Mouse (Mus musculus): ENCODE measurements around the gene Cdh13. TPM values are rescaled to one million over a fixed set of nuclear protein-coding genes. Genes with fewer than 3 reads are reported as not detected.

The Cdh13 gene
- polyA plus RNA-seq, 1 experiment from 2014 or later = 67.7 TPM

DNA sequence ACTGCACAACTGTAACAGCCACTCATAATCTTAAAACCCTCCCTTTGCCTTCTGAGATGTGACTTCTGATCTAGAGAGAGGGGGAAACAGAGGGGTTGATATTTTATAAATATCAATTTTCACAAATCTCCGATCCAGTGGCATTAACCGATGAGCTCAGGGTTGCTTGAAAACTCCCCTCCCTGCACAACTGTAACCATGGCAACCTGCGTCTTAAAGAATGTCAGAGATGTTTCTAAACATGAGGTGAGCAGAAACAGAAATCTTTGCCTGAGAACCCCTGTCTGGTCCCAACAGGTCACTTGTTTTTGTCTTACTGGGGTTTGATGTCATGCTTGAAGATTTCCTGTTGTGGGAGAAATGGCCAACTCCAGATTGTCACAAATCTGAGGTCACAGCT, 513.6 kb downstream of the Cdh13 start:
- H3K27me3 ChIP-seq (ENCODE audit: control insufficient read depth, insufficient read depth, low read length) = no peaks in the 10 kb centered on the region
- no peaks in the 10 kb centered on the region for H3K4me1 ChIP-seq (ENCODE audit: control insufficient read depth, insufficient read depth, low read length)
- ATAC-seq (replicated peaks; ENCODE audit: extremely low read depth, insufficient read depth, low FRiP score) = no peak
- WGBS = 74% methylated on average over 3 of the region's 3 CpGs
- no peak overlapping the region for H3K4me3 ChIP-seq (ENCODE audit: low read length)
- no peak overlapping the region for H3K4me2 ChIP-seq (ENCODE audit: low read depth, low read length)
- peaks cover 15% of the 10 kb centered on the region for H3K9me3 ChIP-seq (replicated peaks; ENCODE audit: control insufficient read depth, low read length)
- no peak overlapping the region for H3K27ac ChIP-seq (ENCODE audit: low read length)
- H3K36me3 ChIP-seq (ENCODE audit: control insufficient read depth, insufficient read depth) = no peaks in the 10 kb centered on the region
- no peak overlapping the region for H3K9ac ChIP-seq (ENCODE audit: low read length)

DNA sequence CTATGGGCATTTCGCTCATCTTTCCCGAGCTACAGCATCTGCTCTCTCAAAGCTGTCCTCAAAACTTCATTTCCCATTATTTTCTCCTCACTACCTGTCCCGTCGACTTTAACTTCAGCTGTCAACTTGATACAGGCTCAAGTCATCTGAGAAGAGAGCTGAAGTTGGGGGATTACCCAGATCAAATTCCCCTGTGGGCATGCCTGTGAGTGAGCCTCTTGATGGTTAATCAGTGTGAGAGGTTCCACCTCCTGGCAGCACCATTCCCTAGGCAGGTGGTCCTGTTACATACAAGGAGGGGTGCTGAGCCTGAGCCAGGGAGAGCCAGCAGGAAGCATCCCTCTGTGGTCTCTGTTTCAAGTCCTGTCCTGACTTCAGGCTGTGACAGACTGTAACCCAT, 519.6 kb downstream of the Cdh13 start:
- Histone ChIP-seq H3K27me3 (ENCODE audit: control insufficient read depth, insufficient read depth, low read length) (no peaks in the 10 kb centered on the region), H3K4me2 (ENCODE audit: low read depth, low read length) (no peak overlapping the region), H3K9ac (ENCODE audit: low read length) (no peak overlapping the region), H3K36me3 (ENCODE audit: control insufficient read depth, insufficient read depth) (no peaks in the 10 kb centered on the region), H3K27ac (ENCODE audit: low read length) (no peak overlapping the region), H3K9me3 (replicated peaks; ENCODE audit: control insufficient read depth, low read length) (peaks cover 15% of the 10 kb centered on the region), H3K4me3 (ENCODE audit: low read length) (no peak overlapping the region), H3K4me1 (ENCODE audit: control insufficient read depth, insufficient read depth, low read length) (no peaks in the 10 kb centered on the region)
- ATAC-seq (replicated peaks; ENCODE audit: extremely low read depth, insufficient read depth, low FRiP score) = no peak
- WGBS = 84% methylated on average over 4 of the region's 4 CpGs

DNA sequence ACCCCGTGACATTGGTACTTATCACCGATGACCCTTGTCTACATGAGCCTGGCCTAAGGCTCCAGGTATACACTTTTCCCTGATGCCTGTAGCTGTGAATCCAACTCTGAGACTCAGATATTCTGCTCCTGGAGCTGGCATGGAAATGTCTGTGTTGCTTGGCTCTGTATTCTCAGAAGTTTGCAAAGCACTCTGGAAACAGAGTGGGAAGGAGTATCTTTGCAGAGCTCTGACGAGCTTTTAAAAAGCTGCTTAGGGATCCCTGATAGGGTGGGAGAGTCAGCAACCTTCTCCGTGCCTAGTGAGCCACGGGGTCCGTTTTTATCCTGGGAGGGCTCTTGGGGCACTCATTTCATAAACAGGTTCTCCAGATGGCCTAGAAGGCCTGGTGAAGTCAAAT, 526.1 kb downstream of the Cdh13 start:
- WGBS = 65% methylated on average over 6 of the region's 6 CpGs
- no peak overlapping the region for H3K4me2 ChIP-seq (ENCODE audit: low read depth, low read length)
- H3K27ac ChIP-seq (ENCODE audit: low read length) = no peak overlapping the region

DNA sequence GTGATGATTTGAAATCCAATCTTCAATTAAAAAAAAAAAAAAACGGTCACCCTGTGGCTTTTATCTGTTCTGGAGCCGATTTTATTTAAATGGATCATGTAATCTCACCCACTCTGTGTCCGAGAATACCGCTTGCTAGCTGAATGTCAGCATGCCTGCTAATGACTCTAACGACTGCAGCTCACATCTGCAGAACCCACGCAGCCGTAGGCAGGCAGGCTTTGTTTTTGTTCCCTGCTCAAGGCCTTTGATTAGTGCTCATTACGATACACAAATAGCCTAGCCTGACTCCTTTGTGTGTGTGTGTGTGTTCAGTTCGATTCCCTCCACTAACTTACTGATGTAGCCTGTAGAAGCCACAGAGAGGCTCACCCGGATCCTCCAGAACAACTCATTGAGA, 531.5 kb downstream of the Cdh13 start:
- no peaks in the 10 kb centered on the region for H3K9me3 ChIP-seq (replicated peaks; ENCODE audit: control insufficient read depth, low read length)
- H3K4me3 ChIP-seq (ENCODE audit: low read length) = no peak overlapping the region
- no peak for ATAC-seq (replicated peaks; ENCODE audit: extremely low read depth, insufficient read depth, low FRiP score)
- H3K27ac ChIP-seq (ENCODE audit: low read length) = no peak overlapping the region
- H3K27me3 ChIP-seq (ENCODE audit: control insufficient read depth, insufficient read depth, low read length) = no peaks in the 10 kb centered on the region
- H3K4me2 ChIP-seq (ENCODE audit: low read depth, low read length) = no peak overlapping the region
- 74% methylated on average over 10 of the region's 10 CpGs for WGBS
- H3K36me3 ChIP-seq (ENCODE audit: control insufficient read depth, insufficient read depth) = no peaks in the 10 kb centered on the region
- peaks cover 2% of the 10 kb centered on the region; the same call in 1 of the 2 replicates for H3K4me1 ChIP-seq (ENCODE audit: control insufficient read depth, insufficient read depth, low read length)
- H3K9ac ChIP-seq (ENCODE audit: low read length) = no peak overlapping the region

More for the DNA sequence above, 526.1 kb downstream of the Cdh13 start:
- H3K4me1 ChIP-seq (ENCODE audit: control insufficient read depth, insufficient read depth, low read length) = no peaks in the 10 kb centered on the region
- no peak overlapping the region for H3K4me3 ChIP-seq (ENCODE audit: low read length)
- H3K36me3 ChIP-seq (ENCODE audit: control insufficient read depth, insufficient read depth) = no peaks in the 10 kb centered on the region
- H3K9me3 ChIP-seq (replicated peaks; ENCODE audit: control insufficient read depth, low read length) = no peaks in the 10 kb centered on the region
- H3K9ac ChIP-seq (ENCODE audit: low read length) = no peak overlapping the region
- no peak for ATAC-seq (replicated peaks; ENCODE audit: extremely low read depth, insufficient read depth, low FRiP score)
- no peaks in the 10 kb centered on the region for H3K27me3 ChIP-seq (ENCODE audit: control insufficient read depth, insufficient read depth, low read length)

DNA sequence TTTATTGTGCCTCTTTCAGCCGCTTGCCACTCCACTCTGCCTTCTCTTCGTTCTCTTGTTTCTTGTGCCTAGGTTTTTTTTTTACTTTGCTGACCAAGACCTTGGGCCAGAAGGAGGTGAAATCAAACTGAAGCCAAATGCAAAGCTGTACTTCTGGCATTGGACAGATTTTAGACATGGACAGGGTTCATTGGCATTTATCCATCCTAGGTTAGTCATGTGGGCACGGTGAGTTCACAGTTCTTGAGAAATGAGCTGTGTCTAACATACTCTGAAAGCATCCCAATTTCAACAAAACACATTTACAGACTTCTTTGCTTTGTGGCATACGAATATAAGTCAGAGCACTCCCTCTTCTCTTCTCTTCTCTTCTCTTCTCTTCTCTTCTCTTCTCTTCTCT, 543.2 kb downstream of the Cdh13 start:
- Histone ChIP-seq H3K9ac (ENCODE audit: low read length) (no peak overlapping the region), H3K4me3 (ENCODE audit: low read length) (no peak overlapping the region), H3K27ac (ENCODE audit: low read length) (no peak overlapping the region), H3K27me3 (ENCODE audit: control insufficient read depth, insufficient read depth, low read length) (no peaks in the 10 kb centered on the region), H3K9me3 (replicated peaks; ENCODE audit: control insufficient read depth, low read length) (no peaks in the 10 kb centered on the region), H3K36me3 (ENCODE audit: control insufficient read depth, insufficient read depth) (no peaks in the 10 kb centered on the region), H3K4me1 (ENCODE audit: control insufficient read depth, insufficient read depth, low read length) (no peaks in the 10 kb centered on the region), H3K4me2 (ENCODE audit: low read depth, low read length) (no peak overlapping the region)
- no peak for ATAC-seq (replicated peaks; ENCODE audit: extremely low read depth, insufficient read depth, low FRiP score)
- 88% methylated on average over 4 of the region's 4 CpGs for WGBS

DNA sequence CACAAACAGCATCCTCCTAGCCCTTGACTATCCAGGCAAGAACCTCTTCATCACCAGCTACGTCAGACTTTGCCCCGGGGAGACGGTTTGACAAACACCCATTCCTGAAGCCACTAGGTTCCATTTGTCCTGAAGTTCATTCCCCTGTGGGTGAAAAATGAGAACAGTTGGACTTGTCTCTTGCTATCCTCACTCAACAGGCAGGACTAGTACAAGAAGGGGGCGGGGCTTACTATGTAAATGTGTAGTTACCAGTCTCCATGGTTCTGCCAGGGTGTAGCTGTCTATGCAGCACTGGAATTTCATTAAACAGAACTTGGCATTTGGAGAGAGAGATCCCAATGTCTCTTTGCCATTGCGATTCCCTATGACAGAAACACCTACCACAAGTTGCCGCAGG, 544.2 kb downstream of the Cdh13 start:
- Histone ChIP-seq H3K27ac (ENCODE audit: low read length) (no peak overlapping the region), H3K4me2 (ENCODE audit: low read depth, low read length) (no peak overlapping the region), H3K4me3 (ENCODE audit: low read length) (no peak overlapping the region), H3K9ac (ENCODE audit: low read length) (no peak overlapping the region), H3K9me3 (replicated peaks; ENCODE audit: control insufficient read depth, low read length) (no peaks in the 10 kb centered on the region), H3K27me3 (ENCODE audit: control insufficient read depth, insufficient read depth, low read length) (no peaks in the 10 kb centered on the region), H3K36me3 (ENCODE audit: control insufficient read depth, insufficient read depth) (no peaks in the 10 kb centered on the region), H3K4me1 (ENCODE audit: control insufficient read depth, insufficient read depth, low read length) (no peaks in the 10 kb centered on the region)
- no peak for ATAC-seq (replicated peaks; ENCODE audit: extremely low read depth, insufficient read depth, low FRiP score)
- WGBS = 81% methylated on average over 6 of the region's 6 CpGs

DNA sequence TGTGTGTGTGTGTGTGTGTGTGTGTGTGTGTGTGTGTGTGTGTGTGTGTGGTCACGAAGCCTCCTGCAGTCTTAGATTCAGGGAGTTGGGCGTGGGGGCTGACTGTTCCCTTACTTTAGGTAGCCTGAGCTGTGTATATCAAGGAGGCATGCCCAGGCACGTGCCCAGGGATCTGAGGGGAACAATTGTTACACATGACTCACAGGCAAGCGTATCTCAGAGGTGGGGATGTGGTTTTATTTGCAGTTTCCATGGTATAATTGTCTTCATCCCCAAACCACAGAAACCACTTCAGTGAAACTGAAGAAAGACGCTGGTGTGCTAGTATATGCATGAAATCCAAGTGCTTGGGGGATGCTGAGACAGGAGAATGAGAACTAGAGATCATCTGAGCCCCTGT, 546.8 kb downstream of the Cdh13 start:
- Histone ChIP-seq H3K36me3 (ENCODE audit: control insufficient read depth, insufficient read depth) (no peaks in the 10 kb centered on the region), H3K4me2 (ENCODE audit: low read depth, low read length) (no peak overlapping the region), H3K9ac (ENCODE audit: low read length) (no peak overlapping the region), H3K27ac (ENCODE audit: low read length) (no peak overlapping the region), H3K4me1 (ENCODE audit: control insufficient read depth, insufficient read depth, low read length) (no peaks in the 10 kb centered on the region), H3K4me3 (ENCODE audit: low read length) (no peak overlapping the region), H3K9me3 (replicated peaks; ENCODE audit: control insufficient read depth, low read length) (no peaks in the 10 kb centered on the region), H3K27me3 (ENCODE audit: control insufficient read depth, insufficient read depth, low read length) (no peaks in the 10 kb centered on the region)
- ATAC-seq (replicated peaks; ENCODE audit: extremely low read depth, insufficient read depth, low FRiP score) = no peak; the same call in none of the 2 replicates
- 68% methylated on average over 5 of the region's 5 CpGs for WGBS

DNA sequence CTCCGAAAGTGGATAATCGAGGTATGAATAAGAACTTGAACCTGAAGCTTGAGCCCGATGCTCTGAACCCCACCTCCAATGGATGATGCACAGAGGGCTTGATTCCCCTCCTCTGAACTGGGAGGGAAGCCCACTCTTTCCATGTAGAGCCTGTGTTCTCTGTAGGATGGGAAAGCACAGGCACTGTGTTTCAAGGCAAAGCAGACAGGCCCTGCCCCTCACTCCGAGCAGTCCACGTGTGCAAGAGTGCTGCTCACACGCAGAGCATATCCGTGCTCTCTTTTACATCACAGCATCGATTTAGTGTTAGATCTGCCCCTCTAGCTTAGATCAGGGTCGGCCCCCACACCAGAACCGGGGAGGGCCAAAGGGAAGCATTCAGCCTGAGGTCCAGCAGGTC, 547.5 kb downstream of the Cdh13 start:
- Histone ChIP-seq H3K27ac (ENCODE audit: low read length) (no peak overlapping the region), H3K9ac (ENCODE audit: low read length) (no peak overlapping the region), H3K27me3 (ENCODE audit: control insufficient read depth, insufficient read depth, low read length) (no peaks in the 10 kb centered on the region), H3K4me1 (ENCODE audit: control insufficient read depth, insufficient read depth, low read length) (no peaks in the 10 kb centered on the region), H3K36me3 (ENCODE audit: control insufficient read depth, insufficient read depth) (no peaks in the 10 kb centered on the region), H3K4me2 (ENCODE audit: low read depth, low read length) (no peak overlapping the region), H3K4me3 (ENCODE audit: low read length) (no peak overlapping the region), H3K9me3 (replicated peaks; ENCODE audit: control insufficient read depth, low read length) (no peaks in the 10 kb centered on the region)
- 79% methylated on average over 10 of the region's 10 CpGs for WGBS
- no peak for ATAC-seq (replicated peaks; ENCODE audit: extremely low read depth, insufficient read depth, low FRiP score)

DNA sequence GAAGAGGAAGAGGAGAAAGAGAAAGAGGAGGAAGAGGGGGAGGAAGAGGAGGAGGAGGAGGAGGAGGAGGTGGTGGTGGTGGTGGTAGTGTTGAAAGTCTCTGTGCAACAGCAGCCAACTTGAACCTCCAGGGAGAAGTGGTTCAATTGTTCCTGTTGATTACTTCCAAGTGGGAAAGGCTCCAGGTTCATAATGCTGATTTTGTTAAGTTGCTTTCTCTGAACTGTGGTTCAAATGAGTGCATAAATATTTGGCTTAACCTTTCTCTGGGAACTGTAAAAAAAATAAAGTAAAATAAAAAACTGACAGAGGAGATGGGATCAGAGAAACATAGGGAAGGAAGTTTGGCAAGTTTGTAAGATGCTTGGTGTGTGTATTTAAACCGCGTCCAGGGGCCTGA, 555.3 kb downstream of the Cdh13 start:
- 81% methylated on average over 2 of the region's 2 CpGs for WGBS
- Histone ChIP-seq H3K36me3 (ENCODE audit: control insufficient read depth, insufficient read depth) (no peaks in the 10 kb centered on the region), H3K27me3 (ENCODE audit: control insufficient read depth, insufficient read depth, low read length) (no peaks in the 10 kb centered on the region), H3K9me3 (replicated peaks; ENCODE audit: control insufficient read depth, low read length) (peaks cover 3% of the 10 kb centered on the region; the same call in 1 of the 2 replicates), H3K4me2 (ENCODE audit: low read depth, low read length) (no peak overlapping the region), H3K4me1 (ENCODE audit: control insufficient read depth, insufficient read depth, low read length) (no peaks in the 10 kb centered on the region), H3K27ac (ENCODE audit: low read length) (no peak overlapping the region), H3K9ac (ENCODE audit: low read length) (no peak overlapping the region), H3K4me3 (ENCODE audit: low read length) (no peak overlapping the region)
- ATAC-seq (replicated peaks; ENCODE audit: extremely low read depth, insufficient read depth, low FRiP score) = no peak

DNA sequence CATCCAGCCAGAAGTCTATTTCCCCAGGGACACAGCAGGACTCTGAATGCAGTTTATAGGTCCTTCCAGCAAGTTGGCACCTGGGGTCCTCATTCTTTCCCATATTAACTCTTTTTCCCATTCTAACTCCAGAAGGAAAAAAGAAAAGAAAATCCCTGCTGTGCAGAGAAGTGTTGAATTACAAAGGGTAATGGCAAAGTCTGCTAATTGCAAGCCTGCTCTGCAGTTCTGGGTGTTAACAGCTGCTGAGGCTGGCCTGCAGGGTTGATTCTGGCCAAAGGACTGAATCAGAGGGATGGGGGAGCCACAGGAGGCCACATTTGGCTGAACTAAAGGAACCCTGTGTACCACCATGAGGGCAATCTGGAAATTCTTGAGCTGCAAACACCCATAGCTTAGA, 562.2 kb downstream of the Cdh13 start:
- Histone ChIP-seq H3K4me3 (ENCODE audit: low read length) (no peak overlapping the region), H3K36me3 (ENCODE audit: control insufficient read depth, insufficient read depth) (no peaks in the 10 kb centered on the region), H3K9ac (ENCODE audit: low read length) (no peak overlapping the region), H3K27ac (ENCODE audit: low read length) (no peak overlapping the region), H3K4me2 (ENCODE audit: low read depth, low read length) (no peak overlapping the region), H3K27me3 (ENCODE audit: control insufficient read depth, insufficient read depth, low read length) (no peaks in the 10 kb centered on the region), H3K4me1 (ENCODE audit: control insufficient read depth, insufficient read depth, low read length) (no peaks in the 10 kb centered on the region; the same call in 1 of the 2 replicates), H3K9me3 (replicated peaks; ENCODE audit: control insufficient read depth, low read length) (peaks cover 3% of the 10 kb centered on the region; the same call in 1 of the 2 replicates)
- ATAC-seq (replicated peaks; ENCODE audit: extremely low read depth, insufficient read depth, low FRiP score) = no peak
